Mouse (Mus musculus) neural tube, embryonic 14.5 days (tissue): ENCODE measurements around the gene Atg16l2. TPM values are rescaled to one million over a fixed set of nuclear protein-coding genes. Genes with fewer than 3 reads are reported as not detected.

ENCODE experiments used
- ATAC-seq: fragments of 200-750 bp; cut with Nextera tagmentation; 2 replicates; pipeline ENCODE4 v1.8.0; 2017; ENCODE audit warnings: low read depth, mild to moderate bottlenecking, moderate TSS enrichment, moderate library complexity
- H3K27ac ChIP-seq: fragments of 300-500 bp; sonication (generic); 2 replicates; pipeline ENCODE4 v1.5.1; 2014; ENCODE audit warnings: low read depth, mild to moderate bottlenecking, control low read depth, low read length, moderate library complexity, mixed read lengths
- H3K27me3 ChIP-seq: fragments of 300-500 bp; sonication (generic); 2 replicates; pipeline ENCODE4 v1.6.1; 2014; ENCODE audit warnings: low read length; ENCODE audit not compliant: control insufficient read depth, insufficient read depth
- H3K36me3 ChIP-seq: fragments of 300-500 bp; sonication (generic); 2 replicates; pipeline ENCODE4 v1.6.1; 2014; ENCODE audit warnings: low read length, mixed read lengths; ENCODE audit not compliant: control insufficient read depth, insufficient read depth
- H3K4me1 ChIP-seq: fragments of 300-500 bp; sonication (generic); 2 replicates; pipeline ENCODE4 v1.6.1; 2014; ENCODE audit warnings: low read length; ENCODE audit not compliant: control insufficient read depth, insufficient read depth
- H3K4me2 ChIP-seq: fragments of 300-500 bp; sonication (generic); 2 replicates; pipeline ENCODE4 v1.6.1; 2014; ENCODE audit warnings: mild to moderate bottlenecking, low read depth, low read length, control low read depth
- H3K4me3 ChIP-seq: fragments of 300-500 bp; sonication (generic); 2 replicates; pipeline ENCODE4 v1.5.1; 2014; ENCODE audit warnings: low read depth, low read length, control low read depth, mixed read lengths
- H3K9ac ChIP-seq: fragments of 300-500 bp; sonication (generic); replicated peaks from 2 replicates; pipeline ENCODE4 v1.6.1; 2014; ENCODE audit warnings: low read depth, mild to moderate bottlenecking, control low read depth, low read length, mixed read lengths
- H3K9me3 ChIP-seq: fragments of 300-500 bp; sonication (generic); 2 replicates; pipeline ENCODE4 v1.6.1; 2016; ENCODE audit warnings: low read length; ENCODE audit not compliant: control insufficient read depth
- WGBS: fragments of 180-500 bp; shearing (Covaris S2); extraction: QIAGEN DNeasy Blood & Tissue Kit; methylation state at CpG from one replicate; pipeline ENCODE4 v1.1.7; 2014; 5-methylcytosine and 5-hydroxymethylcytosine counted together
- polyA plus RNA-seq: library from polyadenylated mRNA; unstranded; fragments of >200 nt; fragmentation: Nextera tagmentation; extraction: Ambion mirVana; gene quantifications from 2 replicates; pipeline ENCODE4 v1.2.1, GENCODE M21; 2014

Atg16l2 gene
- polyA plus RNA-seq, 1 experiment from 2014 or later: 28.8 TPM

- H3K4me1 ChIP-seq: no peaks in the 10 kb centered on the region
- H3K9me3 ChIP-seq: no peaks in the 10 kb centered on the region
- no peaks in the 10 kb centered on the region for H3K27me3 ChIP-seq
- H3K9ac ChIP-seq: no peak overlapping the region
- ATAC-seq: no peak
- no peaks in the 10 kb centered on the region for H3K36me3 ChIP-seq
- H3K27ac ChIP-seq: no peak overlapping the region
- WGBS: 87% methylated on average over 3 of the region's 3 CpGs
- H3K4me2 ChIP-seq: no peak overlapping the region
- H3K4me3 ChIP-seq: no peak overlapping the region
Observed at GRCm38 (mm10) chr7:101336686-101337085, 34.6 kb upstream of the Atg16l2 start.

- no peak for ATAC-seq
- WGBS: 100% methylated on average over 2 of the region's 2 CpGs
- no peaks in the 10 kb centered on the region for H3K4me1 ChIP-seq
- no peak overlapping the region for H3K9ac ChIP-seq
- no peaks in the 10 kb centered on the region for H3K9me3 ChIP-seq
- no peaks in the 10 kb centered on the region for H3K36me3 ChIP-seq
- H3K4me3 ChIP-seq: no peak overlapping the region
- no peak overlapping the region for H3K4me2 ChIP-seq
- H3K27ac ChIP-seq: no peak overlapping the region
- no peaks in the 10 kb centered on the region for H3K27me3 ChIP-seq
Observed at GRCm38 (mm10) chr7:101335228-101335627, 33.2 kb upstream of the Atg16l2 start.

GRCm38 (mm10) chr7:101332045-101332831, 30.2 kb upstream of the Atg16l2 start:
- no peak overlapping the region for H3K4me3 ChIP-seq
- H3K9me3 ChIP-seq: no peaks in the 10 kb centered on the region
- H3K4me2 ChIP-seq: no peak overlapping the region
- H3K36me3 ChIP-seq: no peaks in the 10 kb centered on the region
- H3K27ac ChIP-seq: no peak overlapping the region
- no peak for ATAC-seq
- 86% methylated on average over 5 of the region's 5 CpGs for WGBS
- H3K4me1 ChIP-seq: no peaks in the 10 kb centered on the region
- H3K9ac ChIP-seq: no peak overlapping the region
- H3K27me3 ChIP-seq: no peaks in the 10 kb centered on the region

GRCm38 (mm10) chr7:101330841-101331173, 28.8 kb upstream of the Atg16l2 start:
- 71% methylated on average over 4 of the region's 4 CpGs for WGBS
- Histone ChIP-seq H3K4me1 (no peaks in the 10 kb centered on the region), H3K4me2 (no peak overlapping the region), H3K9ac (no peak overlapping the region), H3K27ac (no peak overlapping the region), H3K36me3 (no peaks in the 10 kb centered on the region), H3K27me3 (no peaks in the 10 kb centered on the region), H3K9me3 (no peaks in the 10 kb centered on the region), H3K4me3 (no peak overlapping the region)
- no peak for ATAC-seq

- H3K9ac ChIP-seq: no peak overlapping the region
- WGBS: 80% methylated on average over 10 of the region's 10 CpGs
- ATAC-seq: no peak
- no peaks in the 10 kb centered on the region for H3K27me3 ChIP-seq
- H3K27ac ChIP-seq: no peak overlapping the region
- no peak overlapping the region for H3K4me3 ChIP-seq
- no peaks in the 10 kb centered on the region for H3K36me3 ChIP-seq
- no peaks in the 10 kb centered on the region for H3K4me1 ChIP-seq
- no peak overlapping the region for H3K4me2 ChIP-seq
- H3K9me3 ChIP-seq: no peaks in the 10 kb centered on the region
Observed at GRCm38 (mm10) chr7:101330074-101330840, 28.2 kb upstream of the Atg16l2 start.

GRCm38 (mm10) chr7:101329606-101330005, 27.6 kb upstream of the Atg16l2 start:
- no peaks in the 10 kb centered on the region for H3K27me3 ChIP-seq
- H3K4me1 ChIP-seq: no peaks in the 10 kb centered on the region
- no peak overlapping the region for H3K4me2 ChIP-seq
- WGBS: 89% methylated on average over 4 of the region's 4 CpGs
- H3K4me3 ChIP-seq: no peak overlapping the region
- no peak overlapping the region for H3K27ac ChIP-seq
- no peak for ATAC-seq
- no peaks in the 10 kb centered on the region for H3K9me3 ChIP-seq
- no peak overlapping the region for H3K9ac ChIP-seq
- no peaks in the 10 kb centered on the region for H3K36me3 ChIP-seq

GRCm38 (mm10) chr7:101328621-101329158, 26.6 kb upstream of the Atg16l2 start:
- Histone ChIP-seq H3K9ac (no peak overlapping the region), H3K4me2 (no peak overlapping the region), H3K9me3 (no peaks in the 10 kb centered on the region), H3K27ac (peak overlapping the region; percentile 12; the same call in 1 of the 2 replicates), H3K27me3 (no peaks in the 10 kb centered on the region), H3K4me1 (no peaks in the 10 kb centered on the region), H3K36me3 (no peaks in the 10 kb centered on the region), H3K4me3 (no peak overlapping the region)
- peak; percentile 38; the same call in 1 of the 2 replicates for ATAC-seq
- WGBS: 62% methylated on average over 4 of the region's 4 CpGs

- no peak overlapping the region for H3K9ac ChIP-seq
- WGBS: 77% methylated on average over 2 of the region's 2 CpGs
- H3K4me3 ChIP-seq: no peak overlapping the region
- H3K4me2 ChIP-seq: no peak overlapping the region
- H3K36me3 ChIP-seq: no peaks in the 10 kb centered on the region
- H3K27ac ChIP-seq: no peak overlapping the region
- H3K4me1 ChIP-seq: no peaks in the 10 kb centered on the region
- no peak for ATAC-seq
- H3K27me3 ChIP-seq: no peaks in the 10 kb centered on the region
- H3K9me3 ChIP-seq: no peaks in the 10 kb centered on the region
Observed at GRCm38 (mm10) chr7:101327786-101328185, 25.7 kb upstream of the Atg16l2 start.

GRCm38 (mm10) chr7:101327263-101327662, 25.2 kb upstream of the Atg16l2 start:
- 54% methylated on average over 5 of the region's 5 CpGs for WGBS
- Histone ChIP-seq H3K9me3 (no peaks in the 10 kb centered on the region), H3K9ac (no peak overlapping the region), H3K4me2 (no peak overlapping the region), H3K4me3 (no peak overlapping the region), H3K4me1 (no peaks in the 10 kb centered on the region), H3K36me3 (no peaks in the 10 kb centered on the region), H3K27me3 (no peaks in the 10 kb centered on the region), H3K27ac (no peak overlapping the region)
- no peak for ATAC-seq
